Mouse (Mus musculus): ENCODE data around the gene Oas3. TPM values are rescaled to one million over a fixed set of nuclear protein-coding genes. Genes with fewer than 3 reads are reported as not detected.

The Oas3 gene
- polyA plus RNA-seq, 1 experiment, result 0.02 TPM

DNA sequence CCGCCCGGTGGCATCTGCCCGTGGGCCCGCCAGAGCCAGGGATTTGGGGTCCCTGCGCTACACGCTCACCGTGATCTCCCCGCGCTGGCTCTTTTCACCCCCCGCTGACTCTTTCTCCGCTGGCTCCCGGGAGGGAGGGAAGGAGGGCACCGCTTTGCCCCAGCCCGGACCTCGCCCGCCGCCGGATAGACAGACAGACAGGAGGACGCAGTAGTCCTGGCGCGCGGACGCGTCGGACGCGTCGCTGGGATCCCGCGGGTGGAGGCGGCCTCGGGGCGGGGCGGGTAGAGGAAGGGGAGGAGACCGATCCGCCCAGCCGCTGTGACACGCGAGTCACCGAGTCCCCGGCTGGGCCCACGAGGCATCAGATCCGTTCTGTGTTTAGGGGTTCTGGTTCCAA is 66.0 kb downstream of the Oas3 start:
- Histone ChIP-seq H3K36me3 (ENCODE audit: control insufficient read depth) (no peaks in the 10 kb centered on the region), H3K4me3 (replicated peaks) (no peak overlapping the region), H3K4me1 (ENCODE audit: control insufficient read depth) (no peaks in the 10 kb centered on the region), H3K27me3 (ENCODE audit: control insufficient read depth) (peaks cover 46% of the 10 kb centered on the region), H3K9me3 (ENCODE audit: control insufficient read depth, low read length) (0 out of 2 replicates have a peak, but pooled peaks cover 2% of the 10 kb centered on the region)
- TF ChIP-seq TAL1 (IDR thresholded peaks at IDR 0.05; ENCODE audit: low read length), result no peak
- no peak for TF ChIP-seq GATA1 (IDR thresholded peaks at IDR 0.05; ENCODE audit: low read length)

DNA sequence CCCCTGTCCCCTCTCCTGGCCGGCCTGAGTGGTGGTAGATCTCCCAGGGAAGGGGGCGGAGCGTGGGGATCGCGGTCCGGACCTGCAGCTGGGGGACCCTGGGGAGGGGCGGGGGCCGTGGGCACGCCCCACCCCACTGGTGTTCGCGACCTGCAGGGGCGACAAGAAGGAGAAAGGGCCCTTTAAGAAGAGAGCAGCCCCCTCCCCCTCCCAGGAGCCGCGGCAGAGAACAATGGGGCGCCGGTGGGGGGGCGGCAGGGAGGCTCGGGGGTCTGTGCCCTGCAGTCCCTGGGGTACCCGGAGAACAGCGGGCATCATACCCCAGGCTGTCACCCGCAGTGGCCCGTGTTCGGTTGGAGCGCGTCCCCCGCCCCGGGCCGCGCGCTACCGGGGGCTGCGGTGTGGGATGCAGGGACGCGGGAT is 66.6 kb downstream of the Oas3 start:
- Histone ChIP-seq H3K36me3 (ENCODE audit: control insufficient read depth) (no peaks in the 10 kb centered on the region), H3K9me3 (ENCODE audit: control insufficient read depth, low read length) (0 out of 2 replicates have a peak, but pooled peaks cover 2% of the 10 kb centered on the region), H3K4me1 (ENCODE audit: control insufficient read depth) (no peaks in the 10 kb centered on the region), H3K4me3 (replicated peaks) (no peak overlapping the region), H3K27me3 (ENCODE audit: control insufficient read depth) (peaks cover 47% of the 10 kb centered on the region)
- TF ChIP-seq TAL1 (IDR thresholded peaks at IDR 0.05; ENCODE audit: low read length) (no peak), GATA1 (IDR thresholded peaks at IDR 0.05; ENCODE audit: low read length) (no peak)

DNA sequence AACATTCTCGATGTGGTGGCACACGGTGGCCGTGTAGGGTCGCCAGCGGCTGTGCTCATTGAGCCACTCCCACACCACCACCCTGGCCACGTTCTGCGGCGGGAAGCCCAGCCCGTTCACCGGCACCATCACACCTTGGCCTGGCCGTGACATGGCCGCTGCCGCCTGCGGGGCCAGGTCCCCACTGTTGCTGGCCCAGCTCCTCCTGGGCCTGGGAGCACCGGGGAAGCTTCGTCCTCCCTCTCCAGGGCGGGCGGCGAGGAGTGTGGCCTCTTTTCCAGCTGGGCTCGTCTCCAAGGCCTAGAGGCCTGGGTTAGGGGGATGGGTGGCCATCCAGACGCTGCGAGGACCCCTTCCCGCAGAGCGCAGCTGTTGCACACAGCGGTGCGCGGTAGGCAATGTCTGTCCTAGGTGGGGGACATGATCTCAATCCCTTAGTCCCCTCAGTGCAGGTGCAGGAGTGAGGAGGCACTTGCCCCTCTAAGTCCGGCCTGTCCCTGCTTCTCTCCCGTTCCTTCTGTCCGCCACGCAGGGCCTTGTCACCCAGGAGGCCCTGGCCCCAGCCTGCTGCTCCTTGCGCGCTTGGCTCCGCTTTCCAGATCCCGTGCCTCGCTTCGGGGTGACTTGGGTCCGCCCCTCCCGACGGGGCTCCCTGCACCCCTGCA is 67.2 kb downstream of the Oas3 start:
- H3K27me3 ChIP-seq (ENCODE audit: control insufficient read depth), result peaks cover 48% of the 10 kb centered on the region
- TF ChIP-seq TAL1 (IDR thresholded peaks at IDR 0.05; ENCODE audit: low read length) (no peak), GATA1 (IDR thresholded peaks at IDR 0.05; ENCODE audit: low read length) (no peak)

DNA sequence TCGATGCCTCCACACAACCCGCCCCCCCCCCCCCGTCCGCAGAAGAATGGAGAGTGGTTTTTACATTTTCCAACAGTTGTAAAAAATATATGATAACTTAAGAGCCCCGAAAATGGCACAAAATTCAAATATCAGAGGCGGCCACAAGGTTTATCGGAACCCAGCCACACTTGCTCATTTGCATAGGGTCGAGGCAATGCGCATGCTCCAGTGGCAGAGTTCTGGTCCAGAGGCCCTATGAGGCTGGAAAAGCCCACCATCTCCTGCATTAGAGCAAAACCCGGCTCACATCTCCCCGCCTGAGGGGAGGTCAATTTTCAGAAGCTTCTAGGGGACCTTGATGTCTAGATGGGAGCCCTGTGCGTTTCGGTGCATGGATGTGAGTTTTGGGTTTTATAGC is 70.5 kb downstream of the Oas3 start:
- TF ChIP-seq GATA1 (IDR thresholded peaks at IDR 0.05; ENCODE audit: low read length), result no peak
- TF ChIP-seq TAL1 (IDR thresholded peaks at IDR 0.05; ENCODE audit: low read length), result no peak
- Histone ChIP-seq H3K9me3 (ENCODE audit: control insufficient read depth, low read length) (0 out of 2 replicates have a peak, but pooled peaks cover 2% of the 10 kb centered on the region), H3K36me3 (ENCODE audit: control insufficient read depth) (no peaks in the 10 kb centered on the region), H3K4me1 (ENCODE audit: control insufficient read depth) (no peaks in the 10 kb centered on the region), H3K4me3 (replicated peaks) (no peak overlapping the region), H3K27me3 (ENCODE audit: control insufficient read depth) (peaks cover 32% of the 10 kb centered on the region)

More for the DNA sequence above, 67.2 kb downstream of the Oas3 start:
- H3K4me1 ChIP-seq (ENCODE audit: control insufficient read depth), result no peaks in the 10 kb centered on the region
- H3K4me3 ChIP-seq (replicated peaks), result no peak overlapping the region
- H3K9me3 ChIP-seq (ENCODE audit: control insufficient read depth, low read length), result 0 out of 2 replicates have a peak, but pooled peaks cover 2% of the 10 kb centered on the region
- H3K36me3 ChIP-seq (ENCODE audit: control insufficient read depth), result no peaks in the 10 kb centered on the region

DNA sequence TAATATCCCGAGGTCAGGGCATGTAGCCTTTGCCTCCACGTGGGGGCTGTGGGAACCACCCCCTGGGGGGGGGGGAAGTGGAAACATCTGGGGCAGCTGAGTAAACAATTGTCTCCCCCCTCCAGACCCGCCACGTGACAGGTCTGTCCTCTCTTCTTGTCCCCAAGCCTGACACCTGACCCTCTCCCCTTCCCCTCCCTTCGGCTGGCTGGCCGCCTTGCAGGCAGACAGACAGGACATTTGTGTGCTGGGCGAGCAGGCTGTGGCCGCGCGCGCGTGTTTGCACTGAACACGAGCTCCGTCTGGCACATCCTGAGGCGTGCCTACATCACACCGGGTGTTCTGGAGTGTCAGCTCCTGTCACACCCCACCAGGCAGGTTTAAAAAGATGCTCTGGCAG is 70.9 kb downstream of the Oas3 start:
- Histone ChIP-seq H3K4me1 (ENCODE audit: control insufficient read depth) (no peaks in the 10 kb centered on the region), H3K27me3 (ENCODE audit: control insufficient read depth) (peaks cover 27% of the 10 kb centered on the region), H3K36me3 (ENCODE audit: control insufficient read depth) (no peaks in the 10 kb centered on the region), H3K4me3 (replicated peaks) (no peak overlapping the region), H3K9me3 (ENCODE audit: control insufficient read depth, low read length) (0 out of 2 replicates have a peak, but pooled peaks cover 2% of the 10 kb centered on the region)
- TF ChIP-seq TAL1 (IDR thresholded peaks at IDR 0.05; ENCODE audit: low read length) (no peak), GATA1 (IDR thresholded peaks at IDR 0.05; ENCODE audit: low read length) (no peak)

DNA sequence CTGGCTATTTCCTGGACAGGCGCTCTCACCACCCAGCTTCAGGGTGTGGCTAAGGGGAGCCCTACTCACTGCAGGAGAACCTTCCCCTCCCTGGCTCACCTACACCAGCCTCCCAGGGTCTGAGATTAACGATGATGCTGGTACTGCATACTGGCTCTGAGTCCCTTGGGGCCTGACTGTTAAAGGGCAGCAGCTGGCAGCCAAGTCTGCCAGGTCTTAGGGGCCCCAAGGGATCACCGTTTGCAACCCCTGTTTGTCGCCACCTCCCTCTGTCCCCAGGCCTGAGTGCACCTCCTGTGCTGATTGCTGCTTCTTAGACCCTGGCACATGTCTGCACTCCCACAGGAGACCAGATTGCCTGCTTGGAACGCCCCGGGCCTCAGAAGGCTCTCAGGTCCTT is 73.0 kb downstream of the Oas3 start:
- Histone ChIP-seq H3K4me3 (replicated peaks) (no peak overlapping the region), H3K27me3 (ENCODE audit: control insufficient read depth) (peaks cover 6% of the 10 kb centered on the region), H3K9me3 (ENCODE audit: control insufficient read depth, low read length) (no peaks in the 10 kb centered on the region), H3K4me1 (ENCODE audit: control insufficient read depth) (no peaks in the 10 kb centered on the region), H3K36me3 (ENCODE audit: control insufficient read depth) (no peaks in the 10 kb centered on the region)
- TF ChIP-seq TAL1 (IDR thresholded peaks at IDR 0.05; ENCODE audit: low read length) (no peak), GATA1 (IDR thresholded peaks at IDR 0.05; ENCODE audit: low read length) (no peak)

DNA sequence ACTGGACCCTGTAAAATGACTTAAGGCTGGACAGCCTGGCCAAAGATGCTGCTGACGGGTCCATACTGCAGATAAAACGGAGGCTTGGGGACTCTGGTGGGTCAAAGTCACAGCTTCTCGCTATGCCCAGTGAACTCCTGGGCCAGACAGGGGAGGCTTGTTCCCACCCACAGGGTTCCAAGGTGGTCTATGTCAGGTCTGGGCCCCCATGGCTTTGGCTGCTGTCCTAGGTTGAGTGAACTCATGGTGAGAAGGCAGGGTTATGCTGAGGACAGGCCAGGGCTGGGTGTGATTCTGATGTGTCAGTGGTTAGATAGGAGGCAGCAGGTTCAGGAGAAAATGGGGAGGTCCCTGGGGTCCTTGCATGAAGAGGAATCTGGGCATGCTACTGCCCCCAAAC is 73.8 kb downstream of the Oas3 start:
- Histone ChIP-seq H3K4me3 (replicated peaks) (no peak overlapping the region), H3K9me3 (ENCODE audit: control insufficient read depth, low read length) (no peaks in the 10 kb centered on the region), H3K4me1 (ENCODE audit: control insufficient read depth) (no peaks in the 10 kb centered on the region), H3K36me3 (ENCODE audit: control insufficient read depth) (no peaks in the 10 kb centered on the region), H3K27me3 (ENCODE audit: control insufficient read depth) (peaks cover 3% of the 10 kb centered on the region)
- TF ChIP-seq GATA1 (IDR thresholded peaks at IDR 0.05; ENCODE audit: low read length) (no peak), TAL1 (IDR thresholded peaks at IDR 0.05; ENCODE audit: low read length) (no peak)

Other genes starting within 250 kb of the Oas3 start
- 30.3 TPM in 2 replicates for gene Tpcn1, start 189.0 kb downstream of the Oas3 start, polyA plus RNA-seq (2012)
- gene Iqcd, start 188.6 kb downstream of the Oas3 start, polyA plus RNA-seq (2012), result 0.98 and 1.3 TPM in 2 replicates
- 1.5 and 1.7 TPM in 2 replicates for gene Rita1, start 165.1 kb downstream of the Oas3 start, polyA plus RNA-seq (2012)
- gene Ddx54, start 164.9 kb downstream of the Oas3 start, polyA plus RNA-seq (2012), result 3.1 and 3.4 TPM in 2 replicates
- not detected in 2 replicates for gene Cfap73, start 143.4 kb downstream of the Oas3 start, polyA plus RNA-seq (2012)
- gene Rasal1, start 128.8 kb downstream of the Oas3 start, polyA plus RNA-seq (2012), result 0.01 TPM in 1 of 2 replicates, not detected in the other
- not detected in 2 replicates for gene Dtx1, start 65.7 kb downstream of the Oas3 start, polyA plus RNA-seq (2012)
- 0.02 TPM in 1 of 2 replicates, not detected in the other for gene Oas2, start 27.8 kb downstream of the Oas3 start, polyA plus RNA-seq (2012)
- not detected in 2 replicates for gene Oas1e, start 17.9 kb upstream of the Oas3 start, polyA plus RNA-seq (2012)
- gene Oas1c, start 34.9 kb upstream of the Oas3 start, polyA plus RNA-seq (2012), result not detected in 2 replicates
- gene Oas1f, start 69.7 kb upstream of the Oas3 start, polyA plus RNA-seq (2012), result not detected in 2 replicates
- gene Oas1h, start 83.8 kb upstream of the Oas3 start, polyA plus RNA-seq (2012), result not detected in 2 replicates
- not detected in 2 replicates for gene Oas1g, start 110.0 kb upstream of the Oas3 start, polyA plus RNA-seq (2012)
- not detected in 2 replicates for gene Oas1a, start 129.9 kb upstream of the Oas3 start, polyA plus RNA-seq (2012)
- not detected in 2 replicates for gene Oas1d, start 136.9 kb upstream of the Oas3 start, polyA plus RNA-seq (2012)
- gene Rph3a, start 232.4 kb upstream of the Oas3 start, polyA plus RNA-seq (2012), result not detected in 2 replicates